Comparison of ENCODE assay signal across 10 mouse cellular contexts in genomic region chr2:158079843-158080395, GRCm38 (mm10). TPM values are rescaled to one million over a fixed set of nuclear protein-coding genes. Genes with fewer than 3 reads are reported as not detected.
DNase-seq lines count a peak whose midpoint lies in the region; ATAC-seq and TF ChIP-seq lines count a peak whose summit lies in the region.
"Had no signal": no experiment of that assay in that cellular context is flagged by ENCODE, and none has a peak within 500 bp of the region (broad histone marks: within the 10 kb centered on the region; RNA-seq: fewer than 3 reads in every experiment).

No protein-coding gene starts in this region.

- H3K4me2 ChIP-seq in heart, postnatal 0 days (ENCODE audit: low read depth, low read length): no peak overlapping the region
- no peak overlapping the region for H3K4me2 ChIP-seq in liver, embryonic 12.5 days

- TF ChIP-seq CTCF in heart, postnatal 0 days (IDR thresholded peaks at IDR 0.05; ENCODE audit: low read depth): no peak
- TF ChIP-seq CTCF in heart, adult 2 months (IDR thresholded peaks at IDR 0.05): no peak

- DNase-seq in heart, postnatal 0 days (ENCODE audit: low spot score): no peak
- no peak for DNase-seq in heart, adult 2 months
- DNase-seq in right cerebral cortex, adult 18-20 months: peak; percentile 19
- no peak for DNase-seq in right cerebral cortex, adult 2 months (ENCODE audit: low spot score in 2 of 2)
- DNase-seq in spleen, postnatal 4 days (ENCODE audit: low spot score in 2 of 2): no peak
- no peak for DNase-seq in heart, postnatal 4 days
- no peak for DNase-seq in layer of hippocampus, postnatal 14 days (ENCODE audit: low spot score in 2 of 2)
- DNase-seq: lung, postnatal 4 days had no signal

- ATAC-seq in heart, postnatal 0 days (ENCODE audit: insufficient read depth, low read depth): 0 out of 2 replicates have a peak, but pooled peaks have one; percentile 39
- peak; percentile 27; the same call in 1 of the 2 replicates for ATAC-seq in liver, embryonic 12.5 days
- ATAC-seq: forebrain, embryonic 14.5 days had no signal

- H3K79me2 ChIP-seq in heart, adult 2 months (replicated peaks; ENCODE audit: control insufficient read depth, insufficient read depth, low read length): no peaks in the 10 kb centered on the region

- no peak for TF ChIP-seq EP300 in heart, postnatal 0 days (IDR thresholded peaks at IDR 0.05; ENCODE audit: low read depth)
- no peak for TF ChIP-seq EP300 in heart, adult 2 months (IDR thresholded peaks at IDR 0.05; ENCODE audit: insufficient read depth, low read depth, low read length)

- no peak overlapping the region for H3K27ac ChIP-seq in heart, postnatal 0 days (ENCODE audit: low read depth)
- H3K27ac ChIP-seq in heart, adult 2 months: no peak overlapping the region
- peak overlapping the region; percentile 64 for H3K27ac ChIP-seq in liver, embryonic 12.5 days

- no peaks in the 10 kb centered on the region for H3K4me1 ChIP-seq in heart, postnatal 0 days (ENCODE audit: control insufficient read depth, insufficient read depth)
- no peaks in the 10 kb centered on the region for H3K4me1 ChIP-seq in heart, adult 2 months (ENCODE audit: control insufficient read depth, insufficient read depth, low read length)
- H3K4me1 ChIP-seq in liver, embryonic 12.5 days: 0 out of 2 replicates have a peak, but pooled peaks cover 8% of the 10 kb centered on the region

- TF ChIP-seq POLR2A in heart, adult 2 months (IDR thresholded peaks at IDR 0.05; ENCODE audit: insufficient read depth, low read depth, low read length): no peak

- no peaks in the 10 kb centered on the region for H3K9me3 ChIP-seq in heart, postnatal 0 days (replicated peaks; ENCODE audit: control insufficient read depth, low read length)
- no peaks in the 10 kb centered on the region for H3K9me3 ChIP-seq in liver, embryonic 12.5 days (replicated peaks)

- H3K27me3 ChIP-seq in heart, postnatal 0 days (ENCODE audit: control insufficient read depth, insufficient read depth, low read length): no peaks in the 10 kb centered on the region
- no peaks in the 10 kb centered on the region for H3K27me3 ChIP-seq in heart, adult 2 months (ENCODE audit: control insufficient read depth, insufficient read depth, low read length)
- no peaks in the 10 kb centered on the region for H3K27me3 ChIP-seq in liver, embryonic 12.5 days (replicated peaks)

- no peak overlapping the region for H3K9ac ChIP-seq in heart, postnatal 0 days (replicated peaks; ENCODE audit: low read depth, low read length)
- H3K9ac ChIP-seq in heart, adult 2 months (ENCODE audit: low read depth, low read length): no peak overlapping the region
- no peak overlapping the region for H3K9ac ChIP-seq in liver, embryonic 12.5 days

- no peak overlapping the region for H3K4me3 ChIP-seq in heart, postnatal 0 days (ENCODE audit: low read depth, low read length)
- H3K4me3 ChIP-seq in heart, adult 2 months: no peak overlapping the region
- H3K4me3 ChIP-seq in liver, embryonic 12.5 days: no peak overlapping the region

- peaks cover 29% of the 10 kb centered on the region for H3K36me3 ChIP-seq in heart, postnatal 0 days (replicated peaks; ENCODE audit: control insufficient read depth, insufficient read depth, low read length)
- H3K36me3 ChIP-seq in heart, adult 2 months (ENCODE audit: control insufficient read depth, insufficient read depth, low read length): no peaks in the 10 kb centered on the region
- H3K36me3 ChIP-seq in liver, embryonic 12.5 days: peaks cover 33% of the 10 kb centered on the region

- 47% methylated on average over 9 of the region's 9 CpGs for WGBS in heart, postnatal 0 days
- 65% methylated on average over 9 of the region's 9 CpGs for WGBS in heart, adult 2 months
- WGBS in liver, embryonic 12.5 days (ENCODE audit: insufficient replicate concordance): 62% methylated on average over 9 of the region's 9 CpGs

- intact Hi-C loops in heart, adult 2 months (cut with DNase I): no loop called here

RNA-seq across cellular contexts. Expression of gene Rprd1b, which starts 51.6 kb away (rescaled TPM):
- 13.5 and 14.9 TPM in 2 replicates for total RNA-seq in heart, postnatal 0 days (2014; rRNA removed; ENCODE audit: low replicate concordance)
- 19.4 and 24.5 TPM in 2 replicates for polyA plus RNA-seq in heart, postnatal 0 days (2015; fragmentation: Nextera tagmentation; extraction: Ambion mirVana)
- total RNA-seq in heart, adult 2 months (2021): 10 to 100 TPM; 32.9 to 33.5 TPM
- 15.9 and 20.8 TPM in 2 replicates for polyA plus RNA-seq in heart, adult 2 months (2012; rRNA removed)
- polyA plus RNA-seq in liver, embryonic 12.5 days (2016; fragmentation: Nextera tagmentation; extraction: Ambion mirVana): 40.4 and 42.5 TPM in 2 replicates
- 10 to 100 TPM; 29.0 to 36.3 TPM for total RNA-seq in heart, postnatal 4 days (2021)
- total RNA-seq in layer of hippocampus, postnatal 14 days (2021): 10 to 100 TPM; 28.5 to 31.0 TPM

RNA-seq across cellular contexts. Expression of gene Tti1, which starts 51.7 kb away (rescaled TPM):
- total RNA-seq in heart, postnatal 0 days (2014; rRNA removed; ENCODE audit: low replicate concordance): 13.3 and 23.2 TPM in 2 replicates
- 12.5 and 13.2 TPM in 2 replicates for polyA plus RNA-seq in heart, postnatal 0 days (2015; fragmentation: Nextera tagmentation; extraction: Ambion mirVana)
- 10 to 100 TPM; 24.3 to 25.3 TPM for total RNA-seq in heart, adult 2 months (2021)
- 17.3 and 25.9 TPM in 2 replicates for polyA plus RNA-seq in heart, adult 2 months (2012; rRNA removed)
- 21.8 and 22.2 TPM in 2 replicates for polyA plus RNA-seq in liver, embryonic 12.5 days (2016; fragmentation: Nextera tagmentation; extraction: Ambion mirVana)
- total RNA-seq in heart, postnatal 4 days (2021): 10 to 100 TPM; 25.2 to 27.4 TPM
- 10 to 100 TPM; 15.9 to 16.3 TPM for total RNA-seq in layer of hippocampus, postnatal 14 days (2021)
